Mouse (Mus musculus): ENCODE measurements around the gene Gata5. TPM values are rescaled to one million over a fixed set of nuclear protein-coding genes. Genes with fewer than 3 reads are reported as not detected.
A peak's percentile ranks its signal among the peaks of the same experiment; 100 is the strongest.

The Gata5 gene
- total RNA-seq, 2 experiments from 2014 or later = not detected

GRCm38 (mm10) chr2:180276851-180277259, 57.6 kb downstream of the Gata5 start:
- no peak for TF ChIP-seq CTCF (IDR thresholded peaks at IDR 0.05)
- H3K27ac ChIP-seq = peak overlapping the region; percentile 63; the same call in 1 of the 2 replicates
- no peak overlapping the region; the same call in 1 of the 2 replicates for H3K4me3 ChIP-seq
- intact Hi-C loops (cut with DNase I) = loop anchor here (1.0 to 10.0 kb wide), 3 partner anchors 70 to 308 kb away; partner anchors contain the start of genes Mrgbp and Ogfr
- DNase-seq = no peak

- H3K27ac ChIP-seq = peak overlapping the region; percentile 63
- DNase-seq = no peak
- H3K4me3 ChIP-seq = peak overlapping the region; percentile 6
- intact Hi-C loops (cut with DNase I) = loop anchor here (1.0 to 10.0 kb wide), 3 partner anchors 71 to 308 kb away; partner anchors contain the start of genes Mrgbp and Ogfr
- no peak for TF ChIP-seq CTCF (IDR thresholded peaks at IDR 0.05)
Measured at GRCm38 (mm10) chr2:180276385-180276784, 58.1 kb downstream of the Gata5 start.

DNA sequence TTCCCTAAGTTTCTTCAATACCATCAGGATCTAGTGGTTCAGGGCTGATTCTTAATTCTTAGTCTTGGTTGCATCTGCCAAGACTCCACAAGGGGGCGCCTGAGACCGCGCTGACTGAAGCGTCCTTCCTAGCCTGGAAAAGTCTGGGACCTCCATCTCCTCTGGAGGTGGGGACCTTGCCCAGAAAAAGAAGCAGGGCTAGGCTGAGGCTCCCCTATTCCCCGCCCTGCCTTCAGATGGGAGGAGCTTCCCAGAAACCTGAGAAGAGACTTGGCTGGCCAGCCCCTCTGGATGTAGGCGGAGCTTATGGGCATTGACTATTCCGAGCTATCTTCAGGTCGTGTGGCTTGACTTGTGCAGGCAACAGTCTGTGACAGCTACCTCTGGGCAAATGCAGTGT, 58.7 kb downstream of the Gata5 start:
- H3K4me3 ChIP-seq = peak overlapping the region; percentile 6
- intact Hi-C loops (cut with DNase I) = loop anchor here (1.0 to 10.0 kb wide), 3 partner anchors 71 to 309 kb away; partner anchors contain the start of genes Mrgbp and Ogfr
- peak; percentile 99 for TF ChIP-seq CTCF (IDR thresholded peaks at IDR 0.05)
- DNase-seq = peak; percentile 90
- peak overlapping the region; percentile 63 for H3K27ac ChIP-seq

Other genes starting within 250 kb of the Gata5 start
- gene Hrh3, start 230.2 kb downstream of the Gata5 start, total RNA-seq (2021) = not detected
- gene Osbpl2, start 215.4 kb downstream of the Gata5 start, total RNA-seq (2021) = 10 to 100 TPM; 16.3 to 18.6 TPM
- 100 to 1,000 TPM in 1 of 2 experiments, 10 to 100 TPM in 1; 99.5 to 121 TPM for gene Adrm1, start 163.2 kb downstream of the Gata5 start, total RNA-seq (2021)
- gene Lama5, start 108.8 kb downstream of the Gata5 start, total RNA-seq (2021) = 10 to 100 TPM; 10.5 to 14.8 TPM
- 100 to 1,000 TPM; 359 to 473 TPM for gene Rps21, start 77.3 kb downstream of the Gata5 start, total RNA-seq (2021)
- 1 to 10 TPM; 9.3 to 9.8 TPM for gene Cables2, start 61.2 kb downstream of the Gata5 start, total RNA-seq (2021)
- not detected for gene Rbbp8nl, start 44.8 kb downstream of the Gata5 start, total RNA-seq (2021)
- under 1 TPM in 1 of 2 experiments, not detected in 1; 0.15 TPM for gene Slco4a1, start 121.5 kb upstream of the Gata5 start, total RNA-seq (2021)
- not detected for gene Ntsr1, start 165.3 kb upstream of the Gata5 start, total RNA-seq (2021)
- gene Mrgbp, start 246.6 kb upstream of the Gata5 start, total RNA-seq (2021) = 1 to 10 TPM; 4.1 to 5.2 TPM

All from gastrocnemius, adult 2 months (tissue).